Mouse (Mus musculus) embryonic fibroblast, embryonic 13.5 days (primary cell): ENCODE results near the gene Zfp629.

Experiments used
- CTCF ChIP-seq: IDR thresholded peaks from 2 replicates; pipeline ENCODE4 v1.5.1; 2011; ENCODE audit warnings: mild to moderate bottlenecking, control low read depth, low read length, moderate library complexity, borderline replicate concordance; ENCODE audit not compliant: insufficient read depth
- POLR2A ChIP-seq: IDR thresholded peaks from 2 replicates; pipeline ENCODE4 v1.6.1; 2011; ENCODE audit warnings: low read depth, mild to moderate bottlenecking, control low read depth, low read length, moderate library complexity

- no peak for TF ChIP-seq CTCF
- no peak for TF ChIP-seq POLR2A
Measured at GRCm38 (mm10) chr7:127583260-127583659, 32.3 kb downstream of the Zfp629 start.
